Mouse (Mus musculus) kidney, embryonic 16.5 days (tissue): ENCODE results near the gene Ybx2. TPM values are rescaled to one million over a fixed set of nuclear protein-coding genes. Genes with fewer than 3 reads are reported as not detected.
"Not testable (repeated sequence)": the region's sequence is repeated elsewhere in the genome, so short reads cannot be mapped to it uniquely, and the experiment has no call there.

ENCODE experiments used
- ATAC-seq: fragments of 200-750 bp; cut with Nextera tagmentation; 2 replicates; pipeline ENCODE4 v1.8.0; 2017; ENCODE audit warnings: moderate TSS enrichment; ENCODE audit not compliant: low FRiP score, low TSS enrichment
- H3K27ac ChIP-seq: fragments of 300-500 bp; sonication (generic); 2 replicates; pipeline ENCODE4 v1.5.1; 2014; ENCODE audit warnings: low read length
- H3K27me3 ChIP-seq: fragments of 300-500 bp; sonication (generic); 2 replicates; pipeline ENCODE4 v1.6.1; 2014; ENCODE audit warnings: low read length, control low read depth, mixed read lengths; ENCODE audit not compliant: insufficient read depth
- H3K36me3 ChIP-seq: fragments of 300-500 bp; sonication (generic); 2 replicates; pipeline ENCODE4 v1.6.1; 2014; ENCODE audit warnings: low read length, control low read depth, mixed read lengths; ENCODE audit not compliant: insufficient read depth
- H3K4me1 ChIP-seq: fragments of 300-500 bp; sonication (generic); 2 replicates; pipeline ENCODE4 v1.6.1; 2014; ENCODE audit warnings: low read length, control low read depth, mixed read lengths; ENCODE audit not compliant: insufficient read depth
- H3K4me2 ChIP-seq: fragments of 300-500 bp; sonication (generic); replicated peaks from 2 replicates; pipeline ENCODE4 v1.6.1; 2014; ENCODE audit warnings: low read depth, low read length
- H3K4me3 ChIP-seq: fragments of 300-500 bp; sonication (generic); 2 replicates; pipeline ENCODE4 v1.5.1; 2014; ENCODE audit warnings: mild to moderate bottlenecking, low read length
- H3K9ac ChIP-seq: fragments of 300-500 bp; sonication (generic); replicated peaks from 2 replicates; pipeline ENCODE4 v1.6.1; 2014; ENCODE audit warnings: low read length
- H3K9me3 ChIP-seq: fragments of 300-500 bp; sonication (generic); 2 replicates; pipeline ENCODE4 v1.6.1; 2016; ENCODE audit warnings: low read length, control low read depth
- WGBS: fragments of 180-500 bp; shearing (Covaris S2); extraction: QIAGEN DNeasy Blood & Tissue Kit; methylation state at CpG from one replicate; pipeline ENCODE4 v1.1.7; 2014; 5-methylcytosine and 5-hydroxymethylcytosine counted together
- polyA plus RNA-seq: library from polyadenylated mRNA; unstranded; fragments of >200 nt; fragmentation: Nextera tagmentation; extraction: Ambion mirVana; gene quantifications from 2 replicates; pipeline ENCODE4 v1.2.1, GENCODE M21; 2015

Ybx2 gene
- polyA plus RNA-seq, 1 experiment from 2014 or later = 7.0 TPM

- 58% methylated on average over 11 of the region's 11 CpGs for WGBS
- Histone ChIP-seq H3K36me3 (no peaks in the 10 kb centered on the region), H3K9me3 (no peaks in the 10 kb centered on the region), H3K9ac (no peak overlapping the region), H3K4me1 (peaks cover 4% of the 10 kb centered on the region), H3K27ac (no peak overlapping the region), H3K27me3 (no peaks in the 10 kb centered on the region; the same call in 1 of the 2 replicates), H3K4me3 (no peak overlapping the region), H3K4me2 (no peak overlapping the region)
- no peak for ATAC-seq
Observed at GRCm38 (mm10) chr11:69953267-69953915, 17.8 kb downstream of the Ybx2 start.

- not testable (repeated sequence) for H3K4me1 ChIP-seq, H3K36me3 ChIP-seq, H3K9me3 ChIP-seq, H3K9ac ChIP-seq, H3K4me3 ChIP-seq, H3K4me2 ChIP-seq, ATAC-seq, H3K27ac ChIP-seq, H3K27me3 ChIP-seq
- 69% methylated on average over 3 of the region's 4 CpGs for WGBS
Observed at GRCm38 (mm10) chr11:69955618-69956017, 20.0 kb downstream of the Ybx2 start.

DNA sequence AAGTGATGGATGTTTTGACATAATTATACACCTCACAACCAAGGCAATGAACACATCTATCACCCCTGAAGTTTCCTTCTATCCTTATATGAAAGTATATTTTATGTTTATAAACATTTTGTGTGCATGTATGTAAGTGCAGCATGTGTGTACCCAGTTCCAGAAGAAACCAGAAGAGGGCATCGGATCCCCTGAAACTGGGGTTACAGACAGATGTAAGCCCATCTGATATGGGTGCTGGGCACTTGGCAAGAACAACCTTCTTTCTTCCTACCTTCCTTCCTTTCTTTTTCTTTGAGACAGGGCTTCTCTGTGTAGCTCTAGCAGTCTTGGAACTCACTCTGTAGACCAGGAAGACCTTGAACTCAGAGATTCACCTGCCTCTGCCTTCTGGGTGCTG is 20.6 kb downstream of the Ybx2 start:
- no peaks in the 10 kb centered on the region for H3K27me3 ChIP-seq
- no peaks in the 10 kb centered on the region for H3K4me1 ChIP-seq
- no peaks in the 10 kb centered on the region for H3K36me3 ChIP-seq
- no peak overlapping the region for H3K9ac ChIP-seq
- ATAC-seq = no peak
- no peak overlapping the region for H3K4me2 ChIP-seq
- H3K4me3 ChIP-seq = no peak overlapping the region
- no peaks in the 10 kb centered on the region for H3K9me3 ChIP-seq
- WGBS = 72% methylated on average over 1 of the region's 1 CpGs
- no peak overlapping the region for H3K27ac ChIP-seq

DNA sequence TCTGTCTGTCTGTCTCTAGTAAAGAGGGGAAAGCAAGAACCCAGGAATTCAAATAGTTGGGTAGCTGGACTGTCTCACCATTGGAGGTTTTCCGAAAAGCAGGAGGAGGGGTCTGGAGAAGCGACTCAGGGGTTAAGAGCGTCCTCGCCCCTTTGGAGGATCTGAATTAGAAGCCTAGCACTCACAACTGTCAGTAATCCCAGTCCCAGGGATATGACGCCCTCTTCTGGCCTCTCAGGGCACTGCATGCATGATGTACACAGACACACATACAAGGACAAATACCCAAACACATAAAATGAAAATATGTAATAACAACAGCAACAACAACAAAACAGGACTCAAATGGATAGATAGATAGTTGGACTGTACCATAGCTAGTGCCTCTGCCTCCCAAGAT is 25.0 kb downstream of the Ybx2 start:
- 38% methylated on average over 5 of the region's 5 CpGs for WGBS
- Histone ChIP-seq H3K27ac (no peak overlapping the region), H3K9me3 (no peaks in the 10 kb centered on the region), H3K36me3 (no peaks in the 10 kb centered on the region), H3K4me3 (no peak overlapping the region), H3K4me2 (no peak overlapping the region), H3K27me3 (peaks cover 35% of the 10 kb centered on the region), H3K9ac (no peak overlapping the region), H3K4me1 (no peaks in the 10 kb centered on the region)
- ATAC-seq = no peak

DNA sequence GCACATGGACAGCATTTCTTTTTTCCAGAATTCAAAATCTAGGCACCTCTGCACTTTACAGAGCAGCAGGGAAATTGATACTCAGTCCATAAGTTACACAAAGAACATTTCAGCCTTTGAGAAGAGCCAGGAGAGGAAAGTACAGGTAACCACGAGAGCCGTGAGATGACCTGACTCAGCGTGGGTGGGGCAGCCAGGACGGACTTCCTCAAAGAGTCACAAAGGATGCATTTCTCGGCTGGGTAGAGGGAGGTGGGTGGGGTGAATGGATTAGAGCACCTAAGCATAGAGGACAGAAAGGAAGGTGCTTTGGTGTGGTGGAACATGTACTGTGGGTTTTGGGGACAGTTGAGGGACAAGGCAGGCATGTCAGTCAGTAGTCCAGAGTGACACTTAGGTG is 26.2 kb downstream of the Ybx2 start:
- H3K4me2 ChIP-seq = no peak overlapping the region
- H3K27me3 ChIP-seq = peaks cover 43% of the 10 kb centered on the region
- H3K9me3 ChIP-seq = no peaks in the 10 kb centered on the region
- no peaks in the 10 kb centered on the region for H3K36me3 ChIP-seq
- H3K4me1 ChIP-seq = peaks cover 6% of the 10 kb centered on the region; the same call in 1 of the 2 replicates
- no peak for ATAC-seq
- 26% methylated on average over 5 of the region's 5 CpGs for WGBS
- no peak overlapping the region for H3K9ac ChIP-seq
- no peak overlapping the region for H3K27ac ChIP-seq
- no peak overlapping the region for H3K4me3 ChIP-seq

GRCm38 (mm10) chr11:69964650-69965270 is 29.2 kb downstream of the Ybx2 start, which contains the start of gene Cldn7:
Gene Cldn7 (plus strand): TSS chr11:69964779.
- Histone ChIP-seq H3K4me2 (peak within 1 kb of the TSS; percentile 61), H3K27me3 (peaks cover 45% of the 10 kb centered on the region), H3K27ac (peak within 1 kb of the TSS; percentile 80), H3K36me3 (peaks cover 15% of the 10 kb centered on the region), H3K4me1 (peaks cover 10% of the 10 kb centered on the region; the same call in 1 of the 2 replicates), H3K9ac (peak within 1 kb of the TSS; percentile 70), H3K4me3 (peak within 1 kb of the TSS; percentile 54), H3K9me3 (no peaks in the 10 kb centered on the region)
- no peak; the same call in 1 of the 2 replicates for ATAC-seq
- WGBS = 6% methylated on average over 24 of the region's 24 CpGs

DNA sequence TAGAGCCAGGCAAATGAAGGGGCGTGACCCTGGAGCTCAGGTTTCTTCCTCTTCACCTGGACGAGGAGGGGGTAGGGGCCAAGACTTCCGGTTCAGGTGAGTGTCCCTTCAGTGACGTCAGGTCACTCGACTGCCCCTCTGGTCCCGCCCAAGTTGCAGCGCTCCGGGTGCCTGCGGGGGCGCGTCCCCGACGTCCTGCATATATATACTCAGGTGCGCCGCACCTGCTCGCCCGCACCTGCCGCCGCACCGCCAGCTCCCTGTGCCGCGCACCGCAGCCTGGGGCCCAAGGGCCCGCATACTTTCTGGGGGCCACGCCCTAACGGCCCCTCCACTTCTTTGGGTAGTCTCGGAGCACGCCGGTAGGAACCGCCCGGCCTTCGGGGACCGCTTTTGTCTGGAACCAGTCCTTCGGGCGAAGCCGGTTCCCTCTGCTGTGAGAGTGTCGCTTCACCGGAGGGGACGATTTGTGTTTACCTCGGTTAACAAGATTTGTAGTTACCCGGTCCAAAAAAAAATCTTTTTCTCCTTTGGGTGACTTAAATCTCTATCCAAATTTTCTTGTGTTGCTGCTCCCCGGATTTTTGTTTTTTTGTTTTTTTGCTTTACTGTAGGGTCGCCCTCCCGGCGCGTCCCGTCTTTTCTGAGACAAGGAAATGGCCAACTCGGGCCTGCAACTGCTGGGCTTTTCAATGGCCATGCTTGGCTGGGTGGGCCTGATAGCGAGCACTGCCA is 29.8 kb downstream of the Ybx2 start:
- Histone ChIP-seq H3K27me3 (peaks cover 45% of the 10 kb centered on the region), H3K4me3 (peak overlapping the region; percentile 54), H3K9me3 (no peaks in the 10 kb centered on the region), H3K36me3 (peaks cover 21% of the 10 kb centered on the region), H3K27ac (peak overlapping the region; percentile 80), H3K9ac (peak overlapping the region; percentile 70), H3K4me1 (peaks cover 16% of the 10 kb centered on the region; the same call in 1 of the 2 replicates), H3K4me2 (peak overlapping the region; percentile 61)
- peak; percentile 66 for ATAC-seq
- WGBS = 2% methylated on average over 49 of the region's 49 CpGs

- Histone ChIP-seq H3K27ac (peak overlapping the region; percentile 80), H3K9me3 (no peaks in the 10 kb centered on the region), H3K9ac (peak overlapping the region; percentile 70), H3K27me3 (peaks cover 45% of the 10 kb centered on the region), H3K4me3 (peak overlapping the region; percentile 54), H3K36me3 (peaks cover 21% of the 10 kb centered on the region), H3K4me2 (peak overlapping the region; percentile 61), H3K4me1 (peaks cover 16% of the 10 kb centered on the region; the same call in 1 of the 2 replicates)
- ATAC-seq = peak; percentile 80
- under 1% methylated on average over 59 of the region's 59 CpGs for WGBS
Observed at GRCm38 (mm10) chr11:69966006-69966859, 30.6 kb downstream of the Ybx2 start.

GRCm38 (mm10) chr11:69966860-69967517 is 31.4 kb downstream of the Ybx2 start:
- Histone ChIP-seq H3K27me3 (peaks cover 44% of the 10 kb centered on the region), H3K4me1 (peaks cover 16% of the 10 kb centered on the region; the same call in 1 of the 2 replicates), H3K36me3 (peaks cover 21% of the 10 kb centered on the region), H3K9ac (peak overlapping the region; percentile 57), H3K4me3 (peak overlapping the region; percentile 54), H3K9me3 (no peaks in the 10 kb centered on the region), H3K4me2 (peak overlapping the region; percentile 61), H3K27ac (peak overlapping the region; percentile 80)
- WGBS = 32% methylated on average over 17 of the region's 17 CpGs
- ATAC-seq = no peak
